Mouse (Mus musculus) adrenal gland, postnatal 10 days (tissue): ENCODE measurements around the gene 4930469K13Rik. TPM values are rescaled to one million over a fixed set of nuclear protein-coding genes. Genes with fewer than 3 reads are reported as not detected.
A peak's percentile ranks its signal among the peaks of the same experiment; 100 is the strongest.
"Not testable (repeated sequence)": the region's sequence is repeated elsewhere in the genome, so short reads cannot be mapped to it uniquely, and the experiment has no call there.

ENCODE experiments used
- DNase-seq: peaks from one replicate; pipeline ENCODE4 v3.0.0; 2021; ENCODE audit warnings: mixed read lengths
- long read RNA-seq, 2 experiments: library from polyadenylated mRNA; stranded (forward); transcript quantifications; one replicate each; pipeline ENCODE4 v2.0.0; 2021
- total RNA-seq, 2 experiments: library from RNA; stranded (reverse); gene quantifications; 2 replicates each; pipeline ENCODE4 v1.2.3; 2021

4930469K13Rik gene
- total RNA-seq, result not detected
- long read RNA-seq, experiment 1, partial matches to known transcripts, result 0 of 1 reads
- long read RNA-seq, experiment 1, other reads (novel, unspliced or antisense), result 1 of 1 reads
- long read RNA-seq, experiment 2, result 0 reads

DNA sequence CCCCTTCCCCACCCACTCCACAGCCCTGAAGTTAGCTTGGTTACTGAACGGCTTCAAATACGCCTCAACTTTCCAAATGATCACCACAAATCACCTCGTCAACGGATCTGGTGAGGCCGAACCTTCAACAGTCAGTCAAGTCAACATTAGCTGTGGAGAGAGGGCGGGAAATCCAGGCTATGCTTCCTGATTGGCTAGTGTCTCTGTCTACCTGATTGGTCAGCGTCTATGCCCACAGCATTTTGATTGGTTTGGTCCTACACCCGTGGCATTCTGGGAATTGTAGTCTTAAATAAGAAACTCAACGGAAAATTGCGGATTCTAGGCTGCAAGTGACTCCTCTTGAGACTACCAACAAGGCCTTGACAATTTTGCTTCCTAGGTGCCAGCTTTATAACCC, at the start of gene 4930469K13Rik:
4930469K13Rik (minus strand) TSS at position 133 of the 400 bp plus-strand sequence.
- DNase-seq, result no peak

DNA sequence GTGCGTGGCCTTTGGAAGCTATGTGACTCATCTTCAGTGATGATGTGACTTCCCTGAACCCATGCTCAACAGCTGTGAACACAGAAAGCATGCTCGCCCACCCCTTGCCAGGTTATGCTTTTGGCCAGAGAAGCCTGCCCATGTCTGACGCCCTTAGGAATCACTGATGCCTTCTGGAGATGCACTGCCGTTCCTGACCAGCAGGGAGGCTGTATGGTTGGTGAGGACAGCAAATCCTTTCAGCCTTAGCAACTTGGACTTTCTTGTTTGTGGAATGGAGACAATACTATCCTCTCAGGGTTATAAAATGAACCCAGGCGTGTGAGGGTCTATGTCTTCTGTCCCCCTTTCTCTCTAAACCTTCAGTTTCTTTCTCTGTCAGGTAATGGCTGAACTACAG, 48.6 kb upstream of the 4930469K13Rik start:
- no peak for DNase-seq

- no peak for DNase-seq
Measured at GRCm38 (mm10) chr11:34144421-34144820, 46.1 kb upstream of the 4930469K13Rik start.

- no peak for DNase-seq
Measured at GRCm38 (mm10) chr11:34143984-34144383, 45.6 kb upstream of the 4930469K13Rik start.

DNA sequence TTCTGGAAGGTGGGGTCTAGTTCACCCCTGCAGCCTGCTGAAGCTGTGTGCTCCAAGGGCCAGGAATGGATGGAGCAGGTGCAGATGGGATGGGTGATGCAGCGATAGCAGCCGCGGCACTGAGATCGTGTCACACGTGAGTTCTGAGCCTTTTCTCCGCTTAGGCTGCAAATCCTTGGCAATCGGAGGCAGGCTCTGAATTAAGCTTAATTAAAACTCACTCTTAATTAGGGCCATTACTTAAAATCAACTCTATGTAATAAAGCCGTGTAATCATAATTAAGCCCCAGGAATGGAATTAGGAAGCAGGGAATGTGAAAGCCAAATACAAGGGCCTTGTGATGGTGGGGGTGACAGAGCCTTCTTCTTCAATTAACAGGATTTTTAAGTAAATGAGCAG, 40.9 kb upstream of the 4930469K13Rik start:
- DNase-seq, result no peak

DNA sequence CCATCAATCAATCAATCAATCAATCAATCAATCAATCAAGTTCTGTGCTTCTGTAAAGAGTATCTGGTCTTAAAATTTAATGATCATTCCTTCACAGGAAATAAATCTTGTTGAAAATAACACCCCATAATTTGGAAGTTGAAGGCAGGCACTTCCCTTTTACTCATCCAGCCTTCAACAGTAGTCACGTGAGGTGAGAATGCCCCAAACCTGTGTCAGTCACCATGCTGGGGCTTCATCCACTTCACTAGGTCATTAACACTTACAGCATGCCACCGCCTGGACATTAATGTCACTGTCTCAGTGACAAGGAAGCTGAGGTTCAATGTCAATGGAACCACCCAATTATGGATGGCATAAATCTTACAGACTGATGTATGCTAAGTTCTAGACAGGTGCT, 30.1 kb upstream of the 4930469K13Rik start:
- DNase-seq, result no peak

DNA sequence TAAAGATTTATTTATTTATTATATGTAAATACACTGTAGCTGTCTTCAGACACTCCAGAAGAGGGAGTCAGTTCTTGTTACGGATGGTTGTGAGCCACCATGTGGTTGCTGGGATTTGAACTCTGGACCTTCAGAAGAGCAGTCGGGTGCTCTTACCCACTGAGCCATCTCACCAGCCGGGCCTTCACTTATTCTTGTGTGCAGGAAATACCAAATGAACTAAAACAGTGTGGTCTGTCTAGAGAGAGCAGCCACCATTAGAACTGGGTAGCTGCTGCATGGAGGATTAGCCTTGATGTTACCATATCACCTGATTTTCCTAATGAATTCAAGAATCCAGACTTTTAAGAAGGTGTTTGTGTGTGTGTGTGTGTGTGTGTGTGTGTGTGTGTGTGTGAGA, 27.4 kb upstream of the 4930469K13Rik start:
- DNase-seq, result not testable (repeated sequence)

DNA sequence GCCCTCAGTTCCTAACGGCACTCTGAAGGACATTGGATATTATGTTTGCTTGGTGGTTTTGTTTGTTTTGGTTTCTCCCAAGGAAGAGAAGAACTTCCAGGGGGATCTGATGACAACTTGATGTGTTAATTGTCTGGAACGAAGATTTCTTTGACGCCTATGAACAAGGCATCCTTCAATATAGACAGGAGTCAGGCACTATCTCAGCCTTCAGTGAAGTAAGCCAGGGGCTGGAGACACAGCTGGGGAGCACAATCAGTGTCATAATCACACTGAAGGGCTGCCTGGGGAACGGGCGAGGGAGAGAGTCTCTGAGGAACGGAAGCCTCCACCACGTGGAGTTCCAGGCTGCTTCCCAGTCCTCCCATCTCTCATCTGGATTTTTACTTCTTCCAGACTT, 26.5 kb upstream of the 4930469K13Rik start:
- DNase-seq, result no peak

DNA sequence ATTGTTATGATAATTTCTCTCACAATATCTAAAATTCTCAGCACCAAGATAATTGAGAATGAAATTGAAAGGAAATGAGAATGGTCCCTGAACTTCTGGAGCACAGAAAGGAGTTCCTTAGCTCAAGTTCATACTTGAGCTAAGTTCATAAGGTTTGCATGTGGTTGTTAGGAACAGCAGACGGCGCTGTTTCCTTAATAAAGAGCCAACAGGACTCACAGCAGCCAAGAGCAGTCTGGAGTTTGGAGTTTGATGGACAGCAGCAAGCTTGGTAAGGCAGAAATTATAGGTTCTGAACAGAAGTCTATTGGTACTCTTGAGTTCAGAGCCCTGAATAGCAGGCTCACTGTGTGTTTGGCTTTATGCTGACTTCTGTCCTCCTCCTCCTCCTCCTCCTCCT, 24.8 kb upstream of the 4930469K13Rik start:
- DNase-seq, result peak; percentile 43

DNA sequence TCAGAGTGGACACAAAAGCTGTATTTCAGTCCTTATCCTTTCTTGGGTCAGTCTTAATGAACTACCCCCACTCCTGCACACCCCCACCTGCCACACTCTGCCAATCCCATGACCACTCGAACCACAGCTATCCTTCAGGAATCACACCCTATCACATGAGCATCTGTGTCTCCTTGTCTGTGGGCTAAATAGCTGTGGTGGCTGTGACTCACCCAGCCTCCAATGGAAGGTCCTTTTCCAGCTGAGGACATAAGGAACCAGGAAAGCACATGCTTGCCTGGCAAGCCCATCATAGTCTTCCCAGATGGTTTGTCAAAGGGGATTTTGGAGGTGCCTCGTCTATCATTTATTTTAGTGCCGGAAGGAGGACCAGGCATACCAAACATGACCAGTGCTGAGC, 20.0 kb upstream of the 4930469K13Rik start:
- no peak for DNase-seq

- no peak for DNase-seq
Measured at GRCm38 (mm10) chr11:34117581-34117980, 19.2 kb upstream of the 4930469K13Rik start.

- no peak for DNase-seq
Measured at GRCm38 (mm10) chr11:34116572-34117135, 18.3 kb upstream of the 4930469K13Rik start.

DNA sequence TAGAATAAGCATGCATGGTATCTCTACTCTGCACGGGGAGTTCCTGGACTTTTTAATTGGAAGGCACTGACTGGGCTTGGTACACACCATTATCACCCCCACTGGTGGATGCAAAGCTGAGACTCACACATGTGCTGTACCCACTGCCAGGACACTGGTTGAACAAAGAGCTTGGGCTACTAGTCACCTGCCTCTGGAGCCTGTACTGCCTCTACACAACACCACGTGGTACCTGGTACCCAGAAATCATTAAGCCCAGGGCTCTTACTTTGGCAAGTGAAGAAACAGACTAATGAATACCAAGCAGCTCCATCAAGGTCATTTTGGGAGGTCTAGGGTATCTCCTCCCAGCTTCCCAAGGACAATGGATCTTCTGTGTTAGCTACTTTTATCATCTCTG, 15.4 kb upstream of the 4930469K13Rik start:
- no peak for DNase-seq

DNA sequence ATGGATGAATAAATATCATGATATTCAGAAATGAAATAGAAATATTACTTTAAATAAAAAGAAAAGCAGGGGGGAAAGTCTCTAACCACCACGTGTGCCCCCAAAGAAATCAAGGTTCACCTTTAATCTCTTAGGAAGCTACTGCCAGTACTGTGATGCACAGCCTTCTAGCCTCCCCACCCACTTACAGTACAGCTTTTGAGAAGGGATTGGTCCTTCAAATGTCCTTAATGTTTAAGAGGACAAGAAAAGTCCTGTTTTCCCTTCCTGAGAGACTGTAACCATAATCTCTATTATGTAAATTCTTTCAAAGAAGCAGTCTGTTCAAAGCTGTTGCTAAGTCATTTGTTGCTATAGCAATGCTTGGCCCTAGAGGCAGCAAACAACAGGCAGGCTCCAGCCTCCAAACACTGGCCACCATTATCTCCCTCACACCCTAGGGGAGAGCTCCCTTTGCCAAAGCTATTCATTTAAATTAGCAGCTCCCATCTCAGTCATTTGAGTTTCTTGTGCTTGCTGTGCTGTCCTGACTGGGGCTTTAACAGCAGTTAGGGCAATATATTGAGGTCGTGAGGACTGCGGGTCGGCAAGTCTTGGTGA, 14.5 kb upstream of the 4930469K13Rik start:
- no peak for DNase-seq

DNA sequence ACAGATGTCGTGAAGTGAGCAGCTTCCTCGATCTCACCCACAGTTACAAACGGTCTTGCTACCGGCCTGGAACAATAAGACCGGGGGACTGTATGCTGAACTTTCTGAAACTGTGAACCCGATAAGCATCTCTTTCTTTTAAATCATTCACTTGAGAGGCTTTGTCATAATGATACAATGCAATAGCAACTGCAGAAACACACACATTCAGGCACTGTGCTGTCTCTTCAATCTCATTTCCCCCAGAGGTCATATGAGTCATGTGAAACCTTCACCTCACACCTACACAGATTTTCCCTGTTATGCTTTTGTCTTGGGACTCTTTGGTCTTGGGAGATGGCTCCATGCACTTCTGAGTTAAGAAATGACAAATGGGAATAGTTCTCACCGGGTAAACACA, 13.6 kb upstream of the 4930469K13Rik start:
- no peak for DNase-seq

- DNase-seq, result no peak
Measured at GRCm38 (mm10) chr11:34109260-34109659, 10.9 kb upstream of the 4930469K13Rik start.

GRCm38 (mm10) chr11:34104919-34105318, 6.6 kb upstream of the 4930469K13Rik start:
- no peak for DNase-seq

- DNase-seq, result no peak
Measured at GRCm38 (mm10) chr11:34101827-34102226, 3.5 kb upstream of the 4930469K13Rik start.

DNA sequence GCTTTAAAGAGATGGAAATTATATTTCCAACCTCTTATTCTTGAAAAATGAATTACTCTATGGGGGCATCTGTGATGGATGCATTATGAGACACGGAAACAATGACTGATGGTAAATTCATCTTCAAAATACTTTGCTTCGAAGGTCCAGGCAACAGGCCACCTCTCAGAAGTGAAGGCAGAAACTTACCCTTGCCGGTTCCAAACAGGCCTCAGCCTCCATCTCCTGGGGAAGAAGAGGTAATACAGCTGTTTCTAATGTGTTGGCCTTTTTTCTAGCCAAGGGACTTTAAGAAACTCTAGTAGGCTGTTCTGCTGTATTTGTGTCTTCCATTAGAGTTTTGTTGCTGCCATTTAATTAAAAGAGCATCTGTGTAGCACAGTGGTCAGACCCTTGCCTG, 11.3 kb downstream of the 4930469K13Rik start:
- DNase-seq, result no peak

- DNase-seq, result no peak
Measured at GRCm38 (mm10) chr11:34086164-34086751, 12.1 kb downstream of the 4930469K13Rik start.

- DNase-seq, result no peak
Measured at GRCm38 (mm10) chr11:34084639-34085038, 13.7 kb downstream of the 4930469K13Rik start.

DNA sequence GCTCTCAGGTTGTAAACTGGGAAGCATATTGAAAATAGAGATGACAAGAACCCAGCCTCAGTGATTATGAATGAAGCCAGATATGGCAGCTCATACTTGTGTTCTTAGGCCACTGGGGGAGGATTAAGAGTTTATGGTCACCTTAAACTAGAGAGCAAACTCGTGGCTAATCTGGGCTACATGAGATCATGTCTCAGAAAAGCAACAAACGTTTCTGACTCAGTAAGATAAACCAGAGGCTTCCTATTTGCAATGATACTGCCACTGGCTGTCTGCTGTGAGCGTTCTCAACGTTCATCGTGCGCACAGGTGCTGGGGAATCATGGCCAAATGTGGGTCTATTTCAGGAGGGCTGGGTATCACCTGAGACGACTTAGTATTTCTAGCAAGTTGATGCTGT, 14.6 kb downstream of the 4930469K13Rik start:
- DNase-seq, result no peak

- peak; percentile 63 for DNase-seq
Measured at GRCm38 (mm10) chr11:34079542-34080464, 18.6 kb downstream of the 4930469K13Rik start.
